Mouse (Mus musculus): ENCODE results near the gene Olfr90.

DNA sequence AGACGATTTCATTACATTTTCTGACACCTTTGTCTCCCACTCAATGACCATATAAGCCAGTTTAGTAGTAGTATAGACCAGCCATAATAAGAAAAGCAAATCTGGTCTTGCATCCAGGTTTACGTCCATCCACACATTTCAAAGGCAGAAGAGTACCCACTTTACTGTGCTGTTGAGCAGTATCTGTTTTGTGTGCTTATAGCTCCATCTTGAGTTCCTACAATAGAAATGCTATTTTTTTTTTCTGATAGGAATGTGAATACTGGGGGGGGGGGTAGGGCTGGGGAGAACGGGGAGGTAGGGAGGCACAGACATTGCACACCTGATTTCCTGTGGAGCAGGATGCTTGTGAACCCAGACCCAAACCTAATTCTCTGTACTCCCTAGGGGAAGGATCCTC, 40.3 kb downstream of the Olfr90 start:
- TF ChIP-seq POLR2A (IDR thresholded peaks at IDR 0.05; ENCODE audit: control insufficient read depth, extremely low read depth, insufficient read depth, low read length, poor library complexity) (no peak), CTCF (IDR thresholded peaks at IDR 0.05; ENCODE audit: borderline replicate concordance, control insufficient read depth, extremely low read depth, insufficient read depth, low read length, poor library complexity) (no peak)
